ENCODE assay signal across 9 mouse cellular contexts in genomic region chr8:91747174-91747859, GRCm38 (mm10). TPM values are rescaled to one million over a fixed set of nuclear protein-coding genes. Genes with fewer than 3 reads are reported as not detected.
DNase-seq lines count a peak whose midpoint lies in the region; ATAC-seq and TF ChIP-seq lines count a peak whose summit lies in the region.
"Had no signal": no experiment of that assay in that cellular context is flagged by ENCODE, and none has a peak within 500 bp of the region (broad histone marks: within the 10 kb centered on the region; RNA-seq: fewer than 3 reads in every experiment).

No protein-coding gene starts in this region.

- no peaks in the 10 kb centered on the region for H3K27me3 ChIP-seq in forebrain, embryonic 16.5 days (replicated peaks; ENCODE audit: control insufficient read depth, insufficient read depth, low read length)
- no peaks in the 10 kb centered on the region for H3K27me3 ChIP-seq in forebrain, embryonic 13.5 days
- H3K27me3 ChIP-seq in midbrain, embryonic 10.5 days (ENCODE audit: low read depth, poor library complexity, severe bottlenecking), result peaks cover 19% of the 10 kb centered on the region; the same call in 1 of the 2 replicates
- H3K27me3 ChIP-seq in midbrain, embryonic 16.5 days (ENCODE audit: control insufficient read depth, insufficient read depth, low read depth, low read length), result no peaks in the 10 kb centered on the region; the same call in 1 of the 2 replicates
- H3K27me3 ChIP-seq in heart, postnatal 0 days (ENCODE audit: control insufficient read depth, insufficient read depth, low read length), result peaks cover 5% of the 10 kb centered on the region; the same call in 1 of the 2 replicates
- H3K27me3 ChIP-seq in liver, postnatal 0 days (ENCODE audit: insufficient read depth, low read length), result no peaks in the 10 kb centered on the region

- TF ChIP-seq CTCF in heart, postnatal 0 days (IDR thresholded peaks at IDR 0.05; ENCODE audit: low read depth), result no peak
- TF ChIP-seq CTCF in liver, postnatal 0 days (IDR thresholded peaks at IDR 0.05; ENCODE audit: low read depth), result no peak

- ATAC-seq in forebrain, embryonic 16.5 days, result no peak
- no peak for ATAC-seq in forebrain, embryonic 13.5 days
- no peak for ATAC-seq in midbrain, embryonic 16.5 days
- no peak for ATAC-seq in heart, postnatal 0 days (ENCODE audit: insufficient read depth, low read depth)
- ATAC-seq in liver, postnatal 0 days, result no peak
- no peak for ATAC-seq in activated CD4-positive, CD25-positive, alpha-beta regulatory T cell, adult 4 months

- no peak for DNase-seq in midbrain, embryonic 10.5 days (ENCODE audit: low spot score)
- no peak for DNase-seq in heart, postnatal 0 days (ENCODE audit: low spot score)
- DNase-seq in neural tube, embryonic 10.5 days (ENCODE audit: extremely low spot score, low spot score), result peak; percentile 48
- DNase-seq in liver, postnatal 0 days, result no peak
- DNase-seq: cerebellum, adult 11-12 months had no signal

- no peak overlapping the region for H3K9ac ChIP-seq in forebrain, embryonic 16.5 days (replicated peaks; ENCODE audit: low read depth, low read length)
- no peak overlapping the region for H3K9ac ChIP-seq in forebrain, embryonic 13.5 days
- no peak overlapping the region for H3K9ac ChIP-seq in midbrain, embryonic 16.5 days (ENCODE audit: low read depth, low read length)
- 0 out of 2 replicates have a peak overlapping the region, but pooled peaks have one; percentile 11 for H3K9ac ChIP-seq in heart, postnatal 0 days (replicated peaks; ENCODE audit: low read depth, low read length)
- no peak overlapping the region for H3K9ac ChIP-seq in liver, postnatal 0 days (replicated peaks)

- H3K36me3 ChIP-seq in forebrain, embryonic 16.5 days (ENCODE audit: control insufficient read depth, insufficient read depth), result no peaks in the 10 kb centered on the region
- H3K36me3 ChIP-seq in forebrain, embryonic 13.5 days (ENCODE audit: poor library complexity, severe bottlenecking), result no peaks in the 10 kb centered on the region
- no peaks in the 10 kb centered on the region for H3K36me3 ChIP-seq in midbrain, embryonic 10.5 days
- H3K36me3 ChIP-seq in midbrain, embryonic 16.5 days (ENCODE audit: control insufficient read depth, insufficient read depth, low read length), result no peaks in the 10 kb centered on the region
- H3K36me3 ChIP-seq in heart, postnatal 0 days (replicated peaks; ENCODE audit: control insufficient read depth, insufficient read depth, low read length), result no peaks in the 10 kb centered on the region
- H3K36me3 ChIP-seq in liver, postnatal 0 days (replicated peaks; ENCODE audit: insufficient read depth, low read length), result no peaks in the 10 kb centered on the region

- H3K4me2 ChIP-seq in forebrain, embryonic 16.5 days (ENCODE audit: low read length), result peak overlapping the region; percentile 3; the same call in 1 of the 2 replicates
- H3K4me2 ChIP-seq in forebrain, embryonic 13.5 days, result no peak overlapping the region
- H3K4me2 ChIP-seq in midbrain, embryonic 16.5 days (ENCODE audit: low read length), result no peak overlapping the region
- H3K4me2 ChIP-seq in heart, postnatal 0 days (ENCODE audit: low read depth, low read length), result peak overlapping the region; percentile 39
- no peak overlapping the region for H3K4me2 ChIP-seq in liver, postnatal 0 days (ENCODE audit: low read depth, low read length)

- peaks cover 3% of the 10 kb centered on the region; the same call in 1 of the 2 replicates for H3K9me3 ChIP-seq in forebrain, embryonic 16.5 days (ENCODE audit: control insufficient read depth, low read length)
- no peaks in the 10 kb centered on the region for H3K9me3 ChIP-seq in forebrain, embryonic 13.5 days (replicated peaks)
- H3K9me3 ChIP-seq in midbrain, embryonic 10.5 days (replicated peaks), result peaks cover 7% of the 10 kb centered on the region; the same call in 1 of the 2 replicates
- no peaks in the 10 kb centered on the region for H3K9me3 ChIP-seq in midbrain, embryonic 16.5 days (replicated peaks; ENCODE audit: control insufficient read depth, low read length, poor library complexity, severe bottlenecking)
- H3K9me3 ChIP-seq in heart, postnatal 0 days (replicated peaks; ENCODE audit: control insufficient read depth, low read length), result 0 out of 2 replicates have a peak, but pooled peaks cover 3% of the 10 kb centered on the region
- no peaks in the 10 kb centered on the region for H3K9me3 ChIP-seq in liver, postnatal 0 days (ENCODE audit: low read length)

- H3K4me3 ChIP-seq in forebrain, embryonic 16.5 days (replicated peaks; ENCODE audit: low read length), result no peak overlapping the region
- no peak overlapping the region for H3K4me3 ChIP-seq in forebrain, embryonic 13.5 days
- no peak overlapping the region for H3K4me3 ChIP-seq in midbrain, embryonic 10.5 days
- H3K4me3 ChIP-seq in midbrain, embryonic 16.5 days (ENCODE audit: low read depth, low read length), result no peak overlapping the region
- H3K4me3 ChIP-seq in heart, postnatal 0 days (ENCODE audit: low read depth, low read length), result no peak overlapping the region
- H3K4me3 ChIP-seq in liver, postnatal 0 days (ENCODE audit: low read depth, low read length), result no peak overlapping the region

- peaks cover 8% of the 10 kb centered on the region for H3K4me1 ChIP-seq in forebrain, embryonic 16.5 days (replicated peaks; ENCODE audit: control insufficient read depth, insufficient read depth, low read length)
- H3K4me1 ChIP-seq in forebrain, embryonic 13.5 days, result peaks cover 22% of the 10 kb centered on the region
- peaks cover 27% of the 10 kb centered on the region for H3K4me1 ChIP-seq in midbrain, embryonic 10.5 days
- H3K4me1 ChIP-seq in midbrain, embryonic 16.5 days (ENCODE audit: control insufficient read depth, insufficient read depth, low read length), result peaks cover 11% of the 10 kb centered on the region; the same call in 1 of the 2 replicates
- H3K4me1 ChIP-seq in heart, postnatal 0 days (ENCODE audit: control insufficient read depth, insufficient read depth), result peaks cover 5% of the 10 kb centered on the region
- no peaks in the 10 kb centered on the region; the same call in 1 of the 2 replicates for H3K4me1 ChIP-seq in liver, postnatal 0 days (ENCODE audit: insufficient read depth)

- TF ChIP-seq EP300 in heart, postnatal 0 days (IDR thresholded peaks at IDR 0.05; ENCODE audit: low read depth), result no peak
- no peak for TF ChIP-seq EP300 in liver, postnatal 0 days (IDR thresholded peaks at IDR 0.05; ENCODE audit: low read depth)

- WGBS in forebrain, embryonic 16.5 days, result 40% methylated on average over 24 of the region's 24 CpGs
- WGBS in forebrain, embryonic 13.5 days, result 52% methylated on average over 24 of the region's 24 CpGs
- WGBS in midbrain, embryonic 10.5 days, result 71% methylated on average over 24 of the region's 24 CpGs
- 54% methylated on average over 24 of the region's 24 CpGs for WGBS in midbrain, embryonic 16.5 days
- 36% methylated on average over 24 of the region's 24 CpGs for WGBS in heart, postnatal 0 days
- WGBS in liver, postnatal 0 days (ENCODE audit: insufficient replicate concordance), result 61% methylated on average over 24 of the region's 24 CpGs

- H3K27ac ChIP-seq in forebrain, embryonic 16.5 days (ENCODE audit: low read length), result no peak overlapping the region
- H3K27ac ChIP-seq in forebrain, embryonic 13.5 days, result no peak overlapping the region
- peak overlapping the region; percentile 33 for H3K27ac ChIP-seq in midbrain, embryonic 10.5 days (replicated peaks)
- no peak overlapping the region for H3K27ac ChIP-seq in midbrain, embryonic 16.5 days (ENCODE audit: low read length)
- no peak overlapping the region for H3K27ac ChIP-seq in heart, postnatal 0 days (ENCODE audit: low read depth)
- no peak overlapping the region for H3K27ac ChIP-seq in liver, postnatal 0 days (ENCODE audit: low read depth)

RNA-seq across cellular contexts. Expression of gene Irx3, which starts 54.5 kb away (rescaled TPM):
- 0.68 and 1.1 TPM in 2 replicates for polyA plus RNA-seq in forebrain, embryonic 16.5 days (2015; fragmentation: Nextera tagmentation; extraction: Ambion mirVana)
- 2.7 and 3.8 TPM in 2 replicates for polyA plus RNA-seq in forebrain, embryonic 13.5 days (2015; fragmentation: Nextera tagmentation; extraction: Ambion mirVana)
- polyA plus RNA-seq in midbrain, embryonic 10.5 days (2016; fragmentation: Nextera tagmentation; extraction: Ambion mirVana), result 46.2 and 49.9 TPM in 2 replicates
- 16.2 and 16.9 TPM in 2 replicates for polyA plus RNA-seq in midbrain, embryonic 16.5 days (2015; fragmentation: Nextera tagmentation; extraction: Ambion mirVana)
- 34.5 and 40.1 TPM in 2 replicates for total RNA-seq in heart, postnatal 0 days (2014; rRNA removed; ENCODE audit: low replicate concordance)
- polyA plus RNA-seq in heart, postnatal 0 days (2015; fragmentation: Nextera tagmentation; extraction: Ambion mirVana), result 25.6 and 26.4 TPM in 2 replicates
- polyA plus RNA-seq in liver, postnatal 0 days (2015; fragmentation: Nextera tagmentation; extraction: Ambion mirVana), result not detected in 2 replicates
- polyA plus RNA-seq in activated CD4-positive, CD25-positive, alpha-beta regulatory T cell, adult 4 months (2017; shearing (Covaris generic)), result not detected

Comparison
In these comparisons a context has a peak if more than half of its experiments do, and no peak if none do; other contexts are left out.
1. H3K4me2 ChIP-seq: peak in forebrain, embryonic 16.5 days (single experiment) and heart, postnatal 0 days (single experiment); none in forebrain, embryonic 13.5 days (single experiment), midbrain, embryonic 16.5 days (single experiment) and liver, postnatal 0 days (single experiment).